Mouse (Mus musculus) thymus, postnatal 10 days (tissue): ENCODE data around the gene Capsl.

Experiments used
- DNase-seq, 2 experiments: peaks; one replicate each; pipeline ENCODE4 v3.0.0; 2021; ENCODE audit warnings: low spot score in 2 of 2

The Capsl gene

GRCm38 (mm10) chr15:9435534-9436180, at the start of gene Capsl:
Capsl (plus strand) TSS chr15:9436028.
- peak in 1 of 2 experiments; percentile 15 for DNase-seq

GRCm38 (mm10) chr15:9409475-9409874, 26.4 kb upstream of the Capsl start:
- DNase-seq: no peak

- no peak for DNase-seq
Measured at GRCm38 (mm10) chr15:9421163-9421562, 14.7 kb upstream of the Capsl start.

- no peak for DNase-seq
Measured at GRCm38 (mm10) chr15:9427849-9428248, 8.0 kb upstream of the Capsl start.

GRCm38 (mm10) chr15:9429843-9430242, 6.0 kb upstream of the Capsl start:
- DNase-seq: no peak

- no peak for DNase-seq
Measured at GRCm38 (mm10) chr15:9451999-9452398, 16.2 kb downstream of the Capsl start.

GRCm38 (mm10) chr15:9452842-9453241, 17.0 kb downstream of the Capsl start:
- no peak for DNase-seq

GRCm38 (mm10) chr15:9454198-9454597, 18.4 kb downstream of the Capsl start:
- no peak for DNase-seq

GRCm38 (mm10) chr15:9455241-9455640, 19.4 kb downstream of the Capsl start:
- DNase-seq: peak in 1 of 2 experiments; percentile 40

GRCm38 (mm10) chr15:9463521-9464027, 27.7 kb downstream of the Capsl start:
- peak; percentile 4 to 6 for DNase-seq

- no peak for DNase-seq
Measured at GRCm38 (mm10) chr15:9464039-9464438, 28.2 kb downstream of the Capsl start.

- DNase-seq: no peak
Measured at GRCm38 (mm10) chr15:9471053-9471685, 35.3 kb downstream of the Capsl start.

- DNase-seq: peak; percentile 10 to 14
Measured at GRCm38 (mm10) chr15:9472167-9472566, 36.3 kb downstream of the Capsl start.

- DNase-seq: no peak
Measured at GRCm38 (mm10) chr15:9472618-9473017, 36.8 kb downstream of the Capsl start.

GRCm38 (mm10) chr15:9473188-9473587, 37.4 kb downstream of the Capsl start:
- no peak for DNase-seq

GRCm38 (mm10) chr15:9489417-9490118, 53.7 kb downstream of the Capsl start:
- no peak for DNase-seq

- no peak for DNase-seq
Measured at GRCm38 (mm10) chr15:9492077-9492476, 56.2 kb downstream of the Capsl start.
